19 mouse cellular contexts compared by ENCODE assay signal in the genomic region with DNA sequence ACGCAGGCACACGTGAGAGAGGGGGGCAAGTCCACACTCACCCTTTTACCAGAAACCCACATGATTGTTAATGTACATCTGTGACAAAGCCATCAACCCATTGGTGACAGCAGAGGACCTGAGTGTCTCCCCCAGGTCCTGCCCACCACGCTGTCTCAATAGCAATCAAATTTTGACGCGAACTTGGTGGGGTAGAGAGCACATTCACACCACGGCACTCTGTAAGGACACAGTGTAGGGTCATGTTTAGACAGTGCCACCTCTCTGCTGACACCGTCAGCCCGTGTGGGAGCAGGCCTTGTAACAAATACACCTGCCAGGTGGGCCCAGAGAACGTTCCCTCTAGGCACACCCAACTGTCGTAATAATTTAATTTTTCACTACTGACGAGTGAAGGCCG.
"Had no signal": no experiment of that assay in that cellular context is flagged by ENCODE, and none has a peak within 500 bp of the region (broad histone marks: within the 10 kb centered on the region; RNA-seq: fewer than 3 reads in every experiment).

No protein-coding gene starts in this region.

- DNase-seq: kidney, adult 2 months; kidney, postnatal 14 days; kidney, postnatal 4 days; layer of hippocampus, adult 9-11 months; liver; lung, adult 18-20 months; lung, postnatal 10 days; lung, postnatal 36 days; thymus, adult 18-20 months; thymus, postnatal 36 days had no signal

- H3K9ac ChIP-seq: kidney, embryonic 15.5 days; limb, embryonic 13.5 days; liver, embryonic 12.5 days; liver, embryonic 15.5 days; lung, embryonic 15.5 days; midbrain, embryonic 15.5 days; neural tube, embryonic 12.5 days had no signal

- H3K36me3 ChIP-seq: kidney, embryonic 15.5 days; limb, embryonic 10.5 days; limb, embryonic 13.5 days; liver, embryonic 12.5 days; liver, embryonic 15.5 days; lung, embryonic 15.5 days; midbrain, embryonic 15.5 days; neural tube, embryonic 12.5 days had no signal

- H3K27ac ChIP-seq: kidney, embryonic 15.5 days; limb, embryonic 10.5 days; limb, embryonic 13.5 days; liver, embryonic 12.5 days; liver, embryonic 15.5 days; lung, embryonic 15.5 days; midbrain, embryonic 15.5 days; neural tube, embryonic 12.5 days had no signal

- H3K4me2 ChIP-seq: kidney, embryonic 15.5 days; limb, embryonic 13.5 days; liver, embryonic 12.5 days; liver, embryonic 15.5 days; lung, embryonic 15.5 days; midbrain, embryonic 11.5 days; neural tube, embryonic 12.5 days had no signal

- H3K4me3 ChIP-seq: kidney, embryonic 15.5 days; limb, embryonic 10.5 days; limb, embryonic 13.5 days; liver, embryonic 12.5 days; liver, embryonic 15.5 days; lung, embryonic 15.5 days; midbrain, embryonic 15.5 days; neural tube, embryonic 12.5 days had no signal

- ATAC-seq: liver, embryonic 12.5 days had no signal

- H3K4me1 ChIP-seq: liver, embryonic 12.5 days; liver, embryonic 15.5 days; lung, embryonic 15.5 days; neural tube, embryonic 12.5 days had no signal

- H3K9me3 ChIP-seq: kidney, embryonic 15.5 days; limb, embryonic 10.5 days; limb, embryonic 13.5 days; liver, embryonic 12.5 days; liver, embryonic 15.5 days; lung, embryonic 15.5 days; midbrain, embryonic 15.5 days; neural tube, embryonic 12.5 days had no signal

- H3K27me3 ChIP-seq: kidney, embryonic 15.5 days; limb, embryonic 13.5 days; liver, embryonic 15.5 days; lung, embryonic 15.5 days; midbrain, embryonic 15.5 days; neural tube, embryonic 12.5 days had no signal
